Mouse (Mus musculus) heart, postnatal 25 days (tissue): Measurements from ENCODE around the gene Kalrn. TPM values are rescaled to one million over a fixed set of nuclear protein-coding genes. Genes with fewer than 3 reads are reported as not detected.

ENCODE experiments used
- DNase-seq: peaks from one replicate; pipeline ENCODE4 v3.0.0; 2022; ENCODE audit warnings: low spot score
- intact Hi-C: fragments of 180-260 bp; cut with DNase I; formaldehyde crosslinking; loops from one replicate; pipeline ENCODE4 v1.15.1; 2025
- total RNA-seq, 2 experiments: library from RNA; stranded (reverse); gene quantifications; 2 replicates each; pipeline ENCODE4 v1.2.3; 2021

Kalrn gene
- total RNA-seq, 2 experiments from 2014 or later: 26.6 to 31.3 TPM

DNA sequence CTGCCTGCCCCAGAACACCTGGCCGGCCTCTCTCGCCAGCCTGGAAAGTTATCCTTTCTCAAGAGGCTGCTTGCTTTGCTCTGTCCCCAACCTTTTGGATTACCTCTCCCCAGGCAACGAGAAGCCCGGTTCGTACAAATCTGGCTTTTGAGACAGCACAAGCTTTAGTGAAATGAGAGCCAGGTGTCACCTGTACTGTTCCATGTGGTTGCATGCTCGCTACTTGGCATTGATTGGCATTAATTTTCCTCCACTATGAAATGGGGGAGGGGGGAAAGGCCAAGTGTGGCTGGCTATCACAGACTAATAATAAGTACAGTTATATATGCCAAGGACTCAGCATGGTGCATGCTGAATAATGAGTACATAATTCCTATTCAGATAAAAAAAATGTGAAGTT is 579.0 kb downstream of the Kalrn start:
- intact Hi-C loops: no loop called here

GRCm38 (mm10) chr16:33990712-33991111 is 582.6 kb downstream of the Kalrn start:
- intact Hi-C loops: no loop called here
- no peak for DNase-seq

More for the DNA sequence above, 579.0 kb downstream of the Kalrn start:
- no peak for DNase-seq

DNA sequence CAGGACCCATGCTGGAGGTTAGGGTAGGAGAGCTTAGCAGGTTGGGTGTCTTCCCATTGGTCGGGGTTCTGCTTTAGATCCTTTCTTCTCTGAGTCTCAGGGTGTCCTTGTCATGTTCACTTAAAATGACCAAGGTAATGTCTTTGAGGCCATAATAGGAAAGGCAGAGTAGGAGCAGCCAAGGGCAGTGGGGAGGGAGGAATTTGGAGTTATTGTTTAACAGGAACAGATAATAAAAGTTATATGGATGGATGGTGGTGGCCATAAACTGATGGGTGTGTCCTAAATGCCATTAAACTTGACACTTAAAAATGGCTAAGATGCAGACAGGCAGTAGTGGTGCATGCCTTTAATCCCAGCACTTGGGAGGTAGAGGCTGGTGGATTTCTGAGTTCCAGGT is 584.2 kb downstream of the Kalrn start:
- DNase-seq: no peak
- intact Hi-C loops: no loop called here

- DNase-seq: no peak
- intact Hi-C loops: loop anchor here (1.0 kb wide), 1 partner anchor 167 kb away; no protein-coding TSS in a partner anchor
Observed at GRCm38 (mm10) chr16:33988358-33989012, 584.8 kb downstream of the Kalrn start.

DNA sequence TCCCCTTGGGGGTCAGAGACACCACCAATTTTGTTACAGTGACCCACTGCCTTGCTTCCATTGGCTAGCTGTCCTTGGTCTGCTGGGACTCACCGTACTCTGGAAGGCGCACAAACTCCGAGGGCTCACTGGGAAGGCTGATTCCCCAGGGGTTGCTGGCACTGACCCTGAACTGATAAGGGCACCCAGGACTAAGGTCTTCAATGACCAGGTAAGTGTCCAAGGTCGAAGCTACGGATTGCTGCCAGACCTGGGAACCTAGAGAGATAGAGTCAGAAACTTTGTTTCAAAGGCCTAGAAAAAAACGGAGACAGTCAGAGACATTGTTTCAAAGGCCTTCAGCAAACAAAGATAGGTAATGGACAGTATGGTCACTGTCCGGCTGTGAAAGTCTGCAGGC is 586.3 kb downstream of the Kalrn start:
- DNase-seq: no peak
- intact Hi-C loops: no loop called here

GRCm38 (mm10) chr16:33985372-33985771 is 588.0 kb downstream of the Kalrn start:
- no peak for DNase-seq
- intact Hi-C loops: no loop called here

GRCm38 (mm10) chr16:33983712-33984111 is 589.6 kb downstream of the Kalrn start:
- intact Hi-C loops: no loop called here
- DNase-seq: no peak

GRCm38 (mm10) chr16:33979855-33980254 is 593.5 kb downstream of the Kalrn start:
- DNase-seq: no peak
- intact Hi-C loops: no loop called here

GRCm38 (mm10) chr16:33967283-33967640 is 606.1 kb downstream of the Kalrn start:
- no peak for DNase-seq
- intact Hi-C loops: no loop called here

GRCm38 (mm10) chr16:33966538-33967282 is 606.6 kb downstream of the Kalrn start, which contains the start of gene Umps:
Gene Umps (minus strand): TSS chr16:33967038.
- intact Hi-C loops: no loop called here
- peak; percentile 69 for DNase-seq

- intact Hi-C loops: no loop called here
- no peak for DNase-seq
Observed at GRCm38 (mm10) chr16:33965878-33966537, 607.3 kb downstream of the Kalrn start.

GRCm38 (mm10) chr16:33963509-33963908 is 609.8 kb downstream of the Kalrn start:
- intact Hi-C loops: no loop called here
- DNase-seq: no peak

DNA sequence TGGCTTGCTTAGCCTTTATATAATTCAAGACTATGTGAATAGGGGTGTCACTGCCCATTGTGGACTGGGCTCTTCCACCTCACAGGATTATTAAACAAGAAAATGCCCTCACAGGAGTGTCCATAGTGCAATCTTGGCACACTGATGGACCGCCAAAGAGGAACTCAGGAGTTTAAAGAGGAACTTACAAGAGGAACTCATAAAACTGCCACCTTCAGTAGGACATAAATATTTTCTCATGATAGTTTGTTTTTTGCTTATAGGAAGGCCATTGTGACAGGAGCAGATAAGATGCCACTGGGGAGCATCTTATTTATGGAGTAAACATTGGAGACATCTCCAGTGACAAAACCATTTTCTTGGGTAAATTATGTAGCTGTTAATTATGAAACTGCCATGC is 618.5 kb downstream of the Kalrn start:
- intact Hi-C loops: loop anchor here (5.0 kb wide), 1 partner anchor 52 kb away; no protein-coding TSS in a partner anchor
- no peak for DNase-seq

DNA sequence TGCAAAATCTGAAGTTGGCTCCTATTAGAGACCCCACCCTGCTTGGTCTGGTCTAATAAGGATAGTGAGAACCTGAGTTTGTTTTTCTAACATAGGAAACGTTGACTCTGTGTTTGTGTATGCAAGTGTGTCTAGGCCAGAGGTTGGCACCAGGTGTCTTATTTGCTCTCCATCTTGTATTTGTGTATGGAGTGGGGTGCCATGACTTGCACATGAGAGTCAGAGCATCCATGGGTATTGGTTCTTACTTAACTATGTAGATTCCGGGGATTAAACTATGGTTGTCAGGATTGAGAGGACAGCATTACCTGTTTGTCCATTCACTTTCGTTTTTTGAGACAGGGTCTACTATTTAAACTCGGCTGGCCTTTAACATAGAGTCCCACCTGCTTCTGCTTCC is 620.3 kb downstream of the Kalrn start:
- intact Hi-C loops: loop anchor here (5.0 kb wide), 1 partner anchor 51 kb away; no protein-coding TSS in a partner anchor
- no peak for DNase-seq

DNA sequence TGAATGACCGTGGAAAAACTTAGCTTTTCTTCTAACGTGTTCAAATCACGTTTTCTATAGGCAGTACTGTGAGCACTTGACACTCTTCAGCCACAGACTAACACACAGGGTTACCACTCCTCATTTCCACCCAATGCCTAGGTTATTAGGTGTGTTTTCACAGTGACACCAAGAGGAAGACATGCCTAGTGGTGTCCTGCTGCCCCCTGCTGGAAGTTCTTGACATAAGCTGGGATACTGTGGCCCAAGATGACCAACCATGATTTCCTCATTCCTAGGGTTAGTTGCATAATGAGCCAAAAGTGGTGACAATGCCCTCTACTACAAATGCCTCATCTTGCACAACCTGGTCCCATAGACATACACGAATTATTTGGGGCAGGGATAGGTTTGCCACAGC is 622.5 kb downstream of the Kalrn start:
- peak; percentile 73 for DNase-seq
- intact Hi-C loops: loop anchor here (1.0 to 5.0 kb wide), 2 partner anchors 49 to 131 kb away; no protein-coding TSS in a partner anchor

DNA sequence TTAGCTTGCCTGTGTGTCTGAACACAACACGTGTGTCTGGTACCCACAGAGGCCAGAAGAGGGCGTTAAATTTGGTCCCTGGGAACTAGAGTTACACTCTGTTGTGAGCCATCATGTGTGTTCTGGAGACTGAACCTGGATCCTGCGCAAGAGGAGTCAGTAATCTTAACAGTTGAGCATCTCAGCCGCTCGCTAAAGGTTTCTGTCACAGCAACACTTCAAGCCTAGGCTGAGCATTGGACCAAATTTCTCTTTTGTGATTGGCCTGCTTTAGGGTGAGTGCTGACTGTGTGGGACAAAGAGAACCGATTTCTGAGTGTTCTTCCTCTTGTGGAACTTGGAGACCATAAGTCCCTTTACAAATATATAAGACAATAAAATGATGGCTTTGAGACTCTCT is 622.9 kb downstream of the Kalrn start:
- no peak for DNase-seq

GRCm38 (mm10) chr16:33947664-33948571 is 625.4 kb downstream of the Kalrn start:
- DNase-seq: no peak
- intact Hi-C loops: loop anchor here (5.0 kb wide), 1 partner anchor 36 kb away; no protein-coding TSS in a partner anchor

More for the DNA sequence above, 622.9 kb downstream of the Kalrn start:
- intact Hi-C loops: loop anchor here (5.0 kb wide), 1 partner anchor 48 kb away; no protein-coding TSS in a partner anchor

DNA sequence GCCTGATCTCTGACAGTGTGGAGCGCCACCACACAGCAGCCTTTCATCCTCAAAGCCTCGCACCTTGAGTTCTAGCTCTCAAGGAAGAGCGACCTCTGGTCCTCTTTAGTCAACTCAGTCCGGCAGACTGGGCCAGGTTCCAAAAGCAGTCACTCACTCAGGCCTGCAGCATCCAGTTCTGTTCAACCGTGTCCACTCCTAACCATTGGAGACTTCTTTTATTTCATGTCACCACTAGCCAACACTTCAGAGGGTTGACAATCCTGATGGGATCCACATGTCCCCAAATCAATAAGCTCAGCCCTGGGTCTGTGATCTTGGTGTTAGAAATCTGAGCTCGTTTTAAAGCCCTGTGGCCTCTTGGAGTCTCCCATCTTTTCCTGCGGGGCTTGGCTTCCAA is 627.3 kb downstream of the Kalrn start:
- no peak for DNase-seq
- intact Hi-C loops: loop anchor here (5.0 kb wide), 1 partner anchor 34 kb away; no protein-coding TSS in a partner anchor

- no peak for DNase-seq
- intact Hi-C loops: loop anchor here (5.0 kb wide), 1 partner anchor 32 kb away; no protein-coding TSS in a partner anchor
Observed at GRCm38 (mm10) chr16:33944772-33945171, 628.6 kb downstream of the Kalrn start.
